Mouse (Mus musculus) neural tube, embryonic 12.5 days (tissue): ENCODE measurements around the gene Nagk. TPM values are rescaled to one million over a fixed set of nuclear protein-coding genes. Genes with fewer than 3 reads are reported as not detected.
"Not testable (repeated sequence)": the region's sequence is repeated elsewhere in the genome, so short reads cannot be mapped to it uniquely, and the experiment has no call there.

Experiments used
- ATAC-seq: fragments of 200-750 bp; cut with Nextera tagmentation; 2 replicates; pipeline ENCODE4 v1.8.0; 2017; ENCODE audit warnings: low read depth, mild to moderate bottlenecking, moderate TSS enrichment, moderate library complexity; ENCODE audit not compliant: low FRiP score
- H3K27ac ChIP-seq: fragments of 300-500 bp; sonication (generic); 2 replicates; pipeline ENCODE4 v1.5.1; 2016
- H3K27me3 ChIP-seq: fragments of 300-500 bp; sonication (generic); replicated peaks from 2 replicates; pipeline ENCODE4 v1.6.1; 2016; ENCODE audit warnings: mild to moderate bottlenecking
- H3K36me3 ChIP-seq: fragments of 300-500 bp; sonication (generic); 2 replicates; pipeline ENCODE4 v1.6.1; 2016; ENCODE audit warnings: mild to moderate bottlenecking
- H3K4me1 ChIP-seq: fragments of 300-500 bp; sonication (generic); 2 replicates; pipeline ENCODE4 v1.6.1; 2016
- H3K4me2 ChIP-seq: fragments of 300-500 bp; sonication (generic); replicated peaks from 2 replicates; pipeline ENCODE4 v1.6.1; 2016; ENCODE audit warnings: mild to moderate bottlenecking
- H3K4me3 ChIP-seq: fragments of 300-500 bp; sonication (generic); 2 replicates; pipeline ENCODE4 v1.5.1; 2016
- H3K9ac ChIP-seq: fragments of 300-500 bp; sonication (generic); 2 replicates; pipeline ENCODE4 v1.6.1; 2016; ENCODE audit warnings: mild to moderate bottlenecking
- H3K9me3 ChIP-seq: fragments of 300-500 bp; sonication (generic); 2 replicates; pipeline ENCODE4 v1.6.1; 2016; ENCODE audit warnings: mild to moderate bottlenecking
- WGBS: fragments of 180-500 bp; shearing (Covaris S2); methylation state at CpG from one replicate; pipeline ENCODE4 v1.1.7; 2016; 5-methylcytosine and 5-hydroxymethylcytosine counted together
- polyA plus RNA-seq: library from polyadenylated mRNA; unstranded; fragments of >200 nt; fragmentation: Nextera tagmentation; extraction: Ambion mirVana; gene quantifications from 2 replicates; pipeline ENCODE4 v1.2.1, GENCODE M21; 2016

The Nagk gene
- polyA plus RNA-seq, 1 experiment from 2014 or later, result 62.6 TPM

DNA sequence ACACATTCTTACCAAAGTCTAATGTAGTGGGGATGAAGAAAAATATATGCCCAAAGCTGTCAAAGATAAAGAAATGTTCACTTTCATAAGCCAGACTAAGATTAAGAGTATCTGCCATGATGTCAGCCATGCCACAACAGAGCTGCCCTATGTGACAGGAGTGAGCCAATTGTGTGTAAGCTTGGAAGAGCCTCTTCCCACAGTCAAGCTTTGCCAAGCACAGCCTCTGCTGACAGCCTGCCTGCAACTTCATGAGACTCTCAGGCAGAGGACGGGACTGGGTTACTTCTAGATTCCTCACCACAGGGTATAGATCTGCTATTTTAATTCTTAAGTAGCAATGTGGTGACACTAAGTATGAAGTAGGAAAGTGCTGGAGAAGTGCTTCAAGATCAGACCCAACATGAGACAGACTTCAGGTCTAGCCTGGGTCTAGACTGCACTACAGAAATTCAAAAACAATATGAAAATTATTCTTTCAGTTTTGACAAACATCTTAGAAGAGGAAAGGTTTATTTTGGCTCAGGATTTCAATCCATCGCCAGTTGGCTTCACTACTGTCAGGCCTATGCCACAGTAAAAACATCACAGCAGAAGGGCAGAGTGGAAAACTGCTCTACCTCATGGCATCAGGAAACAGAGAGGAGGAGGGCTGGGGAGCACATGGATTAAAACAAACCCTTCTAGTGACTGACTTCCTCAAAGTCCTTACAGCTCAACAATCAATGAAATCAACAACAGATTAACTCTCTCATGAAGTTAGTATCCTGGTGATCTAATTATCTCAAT is 26.1 kb downstream of the Nagk start:
- Histone ChIP-seq H3K9me3 (no peaks in the 10 kb centered on the region), H3K4me2 (no peak overlapping the region), H3K27me3 (no peaks in the 10 kb centered on the region), H3K9ac (no peak overlapping the region), H3K36me3 (peaks cover 11% of the 10 kb centered on the region), H3K4me3 (no peak overlapping the region), H3K4me1 (no peaks in the 10 kb centered on the region), H3K27ac (no peak overlapping the region)
- ATAC-seq, result no peak
- 92% methylated on average over 2 of the region's 2 CpGs for WGBS

DNA sequence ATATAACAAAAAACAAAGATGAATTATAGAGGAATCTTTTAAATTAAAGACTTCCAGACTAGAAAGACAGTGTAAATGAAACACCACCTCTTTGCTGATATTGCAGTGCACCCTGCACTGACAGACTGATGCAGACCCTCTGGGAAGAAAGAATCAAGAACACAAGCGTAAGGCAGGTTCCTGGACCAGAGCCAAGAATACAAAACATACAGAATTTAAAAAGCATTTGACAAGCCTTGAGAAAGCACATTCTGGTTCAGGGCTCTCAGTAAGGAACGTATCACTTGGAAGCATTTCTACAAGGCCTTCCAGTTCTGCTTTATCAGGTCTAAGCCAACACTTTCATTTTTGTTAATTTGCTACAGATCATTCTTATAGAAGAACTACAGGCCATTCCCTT is 27.1 kb downstream of the Nagk start:
- no peak for ATAC-seq
- whole genome bisulfite sequencing, result 70% methylated on average over 2 of the region's 2 CpGs
- H3K4me1 ChIP-seq, result no peaks in the 10 kb centered on the region

DNA sequence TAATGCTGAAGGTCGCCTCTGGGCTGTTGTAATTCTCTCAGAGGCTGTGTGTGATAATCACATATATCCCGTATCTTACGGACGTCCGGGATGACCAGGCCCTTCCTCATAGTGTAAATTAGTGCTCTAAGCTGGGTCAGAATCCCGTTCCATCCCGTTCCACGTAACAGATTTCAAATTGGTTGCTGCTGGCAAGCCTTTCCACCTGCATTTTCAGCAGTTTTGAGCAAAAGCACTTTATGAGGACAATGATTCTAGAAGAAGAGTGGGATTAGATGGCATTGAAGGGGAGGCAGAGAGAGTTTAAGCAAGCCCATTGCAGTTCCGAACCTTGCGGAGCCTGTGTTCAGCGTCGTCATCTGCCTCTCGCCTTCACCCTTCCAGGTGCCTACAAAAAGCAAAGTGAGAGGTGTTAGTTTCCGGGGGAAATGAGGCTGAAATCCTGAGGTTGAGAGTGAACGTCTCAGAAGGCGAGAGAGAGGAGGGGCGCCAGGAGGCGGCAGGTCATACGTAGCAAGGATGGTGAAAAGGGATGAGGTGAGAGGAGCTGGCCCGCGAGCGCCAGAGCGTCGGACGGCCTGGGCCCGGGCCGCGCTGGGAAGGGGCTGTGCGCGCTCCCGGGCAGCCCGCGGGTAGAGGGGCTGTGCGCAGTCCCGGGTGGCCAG is 36.3 kb downstream of the Nagk start:
- peak; percentile 88 for ATAC-seq
- H3K4me1 ChIP-seq, result peaks cover 7% of the 10 kb centered on the region; the same call in 1 of the 2 replicates
- under 1% methylated on average over 35 of the region's 35 CpGs for WGBS
- peak overlapping the region; percentile 82 for H3K4me2 ChIP-seq
- H3K27ac ChIP-seq, result peak overlapping the region; percentile 75; the same call in 1 of the 2 replicates
- H3K27me3 ChIP-seq, result no peaks in the 10 kb centered on the region
- peak overlapping the region; percentile 69 for H3K4me3 ChIP-seq
- peak overlapping the region; percentile 80 for H3K9ac ChIP-seq
- no peaks in the 10 kb centered on the region for H3K36me3 ChIP-seq
- no peaks in the 10 kb centered on the region for H3K9me3 ChIP-seq

More for the DNA sequence above, 27.1 kb downstream of the Nagk start:
- Histone ChIP-seq H3K9me3 (no peaks in the 10 kb centered on the region), H3K27ac (no peak overlapping the region), H3K4me2 (no peak overlapping the region), H3K36me3 (peaks cover 8% of the 10 kb centered on the region), H3K27me3 (no peaks in the 10 kb centered on the region), H3K4me3 (no peak overlapping the region), H3K9ac (no peak overlapping the region)

DNA sequence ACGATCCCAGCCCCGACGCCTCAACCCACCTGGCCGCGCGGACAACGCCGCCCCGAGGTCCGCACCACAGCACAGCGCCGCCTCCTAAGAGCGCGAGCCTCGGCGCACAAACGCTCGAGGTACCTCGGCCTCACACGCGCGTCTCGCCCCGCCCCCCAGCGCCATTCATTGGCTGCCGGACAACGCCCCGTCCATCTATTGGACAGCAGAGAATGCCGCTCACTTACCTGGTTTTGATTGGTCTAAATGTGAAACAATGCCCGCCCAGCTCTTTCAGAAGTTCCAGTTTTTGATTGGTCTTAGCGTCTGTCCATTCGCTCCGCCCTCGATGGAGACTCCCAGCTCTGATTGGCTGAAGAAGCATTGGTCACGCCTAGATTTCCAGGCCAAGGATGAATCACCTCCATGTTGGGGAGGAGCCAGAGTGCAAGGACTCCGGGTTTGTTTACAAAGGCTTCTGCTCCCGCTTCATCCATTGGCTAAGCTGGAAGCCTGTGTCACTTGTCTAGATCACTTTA is 36.9 kb downstream of the Nagk start, which contains the start of gene Paip2b:
Gene Paip2b (minus strand): TSS at position 136 of the 518 bp plus-strand sequence.
- Histone ChIP-seq H3K9me3 (no peaks in the 10 kb centered on the region), H3K27me3 (no peaks in the 10 kb centered on the region), H3K4me2 (peak within 1 kb of the TSS; percentile 82), H3K36me3 (no peaks in the 10 kb centered on the region), H3K4me3 (peak within 1 kb of the TSS; percentile 69), H3K27ac (peak within 1 kb of the TSS; percentile 75; the same call in 1 of the 2 replicates), H3K9ac (peak within 1 kb of the TSS; percentile 80), H3K4me1 (peaks cover 7% of the 10 kb centered on the region; the same call in 1 of the 2 replicates)
- under 1% methylated on average over 37 of the region's 37 CpGs for WGBS
- ATAC-seq, result peak; percentile 98

DNA sequence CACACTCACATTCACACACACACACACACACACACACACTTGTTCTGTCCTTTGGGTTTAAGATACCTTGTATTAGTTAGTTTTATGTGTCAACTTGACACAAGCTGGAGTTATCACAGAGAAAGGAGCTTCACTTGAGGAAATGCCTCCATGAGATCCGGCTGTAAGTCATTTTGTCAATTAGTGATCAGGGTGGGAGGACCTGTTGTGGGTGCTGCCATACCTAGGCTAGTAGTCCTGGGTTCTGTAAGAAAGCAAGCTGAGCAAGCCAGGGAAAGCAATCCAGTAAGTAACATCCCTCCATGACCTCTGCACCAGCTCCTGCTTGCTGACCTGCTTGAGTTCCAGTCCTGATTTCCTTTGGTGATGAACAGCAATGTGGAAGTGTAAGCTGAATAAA is 37.6 kb downstream of the Nagk start:
- Histone ChIP-seq H3K4me2 (peak overlapping the region; percentile 52), H3K27ac (0 out of 2 replicates have a peak overlapping the region, but pooled peaks have one; percentile 27)
- not testable (repeated sequence) for H3K27me3 ChIP-seq, H3K4me3 ChIP-seq, H3K9ac ChIP-seq, H3K36me3 ChIP-seq, H3K9me3 ChIP-seq, H3K4me1 ChIP-seq, ATAC-seq
- WGBS, result 63% methylated on average over 1 of the region's 1 CpGs

DNA sequence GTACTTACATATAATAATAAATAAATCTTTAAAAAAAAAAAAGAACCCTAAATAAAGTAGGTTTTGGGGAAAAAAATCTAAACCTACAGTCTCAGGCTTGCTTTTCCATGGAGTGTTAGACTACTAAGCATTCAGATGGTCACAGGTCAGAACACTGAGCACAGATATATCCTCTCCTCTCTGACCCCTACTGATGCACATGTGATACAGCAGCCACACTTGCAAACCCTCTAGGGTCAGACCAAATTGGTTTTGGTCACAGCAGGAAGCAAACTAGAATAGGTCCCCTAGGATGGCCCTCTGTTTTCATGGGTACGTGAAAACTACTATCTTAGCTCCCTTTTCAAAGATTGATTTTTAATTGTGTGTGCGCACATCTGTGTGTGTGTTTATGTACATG is 42.0 kb downstream of the Nagk start:
- ATAC-seq, result no peak

DNA sequence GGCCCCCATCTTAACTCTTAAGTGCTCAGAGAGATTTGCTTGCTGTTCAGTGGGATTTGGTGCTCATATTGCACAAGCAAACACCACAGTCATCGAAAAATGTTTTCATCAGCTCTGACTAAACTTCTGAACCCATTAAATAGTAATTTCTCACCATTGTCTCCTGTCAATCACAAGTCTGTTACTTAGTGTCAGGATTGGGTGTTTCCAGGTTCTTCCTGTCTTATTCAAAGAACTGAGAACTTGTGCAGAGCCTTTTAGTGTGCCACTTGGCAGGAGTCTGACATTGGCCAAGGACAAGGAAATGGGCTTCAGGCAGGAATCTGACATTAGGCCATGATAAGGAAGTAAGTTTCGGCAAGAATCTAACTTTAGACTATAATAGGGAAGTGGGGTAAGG is 43.3 kb downstream of the Nagk start:
- Histone ChIP-seq H3K27me3 (no peaks in the 10 kb centered on the region), H3K36me3 (no peaks in the 10 kb centered on the region), H3K4me3 (no peak overlapping the region), H3K9me3 (no peaks in the 10 kb centered on the region), H3K4me2 (no peak overlapping the region), H3K27ac (no peak overlapping the region), H3K9ac (no peak overlapping the region), H3K4me1 (no peaks in the 10 kb centered on the region)
- ATAC-seq, result no peak
- 84% methylated on average over 2 of the region's 2 CpGs for WGBS

More for the DNA sequence above, 42.0 kb downstream of the Nagk start:
- Histone ChIP-seq H3K9me3 (no peaks in the 10 kb centered on the region), H3K9ac (no peak overlapping the region), H3K4me2 (no peak overlapping the region), H3K27me3 (no peaks in the 10 kb centered on the region), H3K27ac (no peak overlapping the region), H3K4me1 (0 out of 2 replicates have a peak, but pooled peaks cover 3% of the 10 kb centered on the region), H3K36me3 (no peaks in the 10 kb centered on the region), H3K4me3 (no peak overlapping the region)
- 82% methylated on average over 2 of the region's 2 CpGs for WGBS

DNA sequence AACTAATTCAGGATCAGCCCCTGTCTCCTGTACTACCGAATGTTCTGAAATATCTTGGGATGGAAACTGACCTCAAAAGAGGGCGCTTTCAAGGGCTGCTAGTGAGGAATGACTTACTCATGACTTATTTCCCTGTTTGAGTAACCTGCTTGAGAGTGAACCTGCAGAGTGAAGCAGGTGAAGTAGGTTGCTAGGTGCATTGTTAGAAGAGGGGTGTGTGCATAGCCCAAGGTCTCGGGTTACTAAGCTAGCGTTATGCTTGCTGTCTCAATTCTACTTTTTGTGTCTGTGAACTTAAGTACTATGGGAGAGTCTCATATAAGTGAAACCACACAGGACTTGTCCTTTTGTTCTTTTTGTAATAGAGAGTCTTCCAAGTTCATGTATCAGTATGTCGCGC is 45.3 kb downstream of the Nagk start:
- no peaks in the 10 kb centered on the region for H3K9me3 ChIP-seq
- no peak for ATAC-seq
- H3K9ac ChIP-seq, result no peak overlapping the region
- H3K27me3 ChIP-seq, result no peaks in the 10 kb centered on the region
- 91% methylated on average over 6 of the region's 6 CpGs for WGBS
- no peaks in the 10 kb centered on the region for H3K4me1 ChIP-seq
- no peak overlapping the region for H3K4me3 ChIP-seq
- H3K27ac ChIP-seq, result no peak overlapping the region
- H3K4me2 ChIP-seq, result no peak overlapping the region
- H3K36me3 ChIP-seq, result no peaks in the 10 kb centered on the region

DNA sequence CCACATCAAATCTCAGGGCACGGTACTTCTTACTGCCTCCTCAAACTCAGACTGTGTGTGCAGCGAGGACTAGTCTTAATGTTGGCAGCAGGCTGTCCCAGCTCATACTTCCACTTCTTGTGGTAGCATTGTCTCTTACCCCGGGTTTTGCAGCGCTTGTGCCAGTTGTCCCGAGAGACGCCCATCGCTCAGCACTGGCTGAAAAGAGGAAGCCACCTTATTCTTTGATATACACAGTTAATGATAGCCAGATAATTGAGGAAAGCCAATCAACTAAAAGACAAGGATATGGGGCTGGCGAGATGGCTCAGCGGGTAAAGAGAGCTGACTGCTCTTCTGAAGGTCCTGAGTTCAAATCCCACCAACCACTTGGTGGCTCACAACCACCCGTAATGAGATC is 50.1 kb downstream of the Nagk start:
- no peak for ATAC-seq
- no peak overlapping the region for H3K4me3 ChIP-seq
- WGBS, result 93% methylated on average over 10 of the region's 10 CpGs
- H3K27ac ChIP-seq, result no peak overlapping the region
- H3K36me3 ChIP-seq, result no peaks in the 10 kb centered on the region
- H3K9me3 ChIP-seq, result no peaks in the 10 kb centered on the region
- no peaks in the 10 kb centered on the region for H3K27me3 ChIP-seq
- no peak overlapping the region for H3K4me2 ChIP-seq
- no peaks in the 10 kb centered on the region for H3K4me1 ChIP-seq
- no peak overlapping the region for H3K9ac ChIP-seq

DNA sequence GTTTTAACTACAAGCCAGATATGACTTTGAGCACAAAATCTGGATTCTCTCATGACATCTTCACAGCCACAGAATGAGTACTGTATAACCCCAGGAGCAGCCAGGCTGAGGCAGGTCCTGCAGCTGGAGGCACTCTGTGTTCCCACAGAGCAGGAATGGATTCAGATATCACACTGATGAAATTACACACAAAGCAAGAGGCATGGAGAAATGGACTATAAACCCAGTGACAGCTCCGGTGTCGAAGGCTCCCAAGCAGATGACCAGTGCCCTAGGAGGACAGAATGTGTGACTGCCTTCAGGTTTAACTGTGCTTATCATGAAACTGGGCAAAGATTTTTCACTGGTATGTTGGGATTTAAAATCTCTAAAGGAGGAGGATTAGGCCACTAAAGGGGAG is 51.4 kb downstream of the Nagk start:
- Histone ChIP-seq H3K36me3 (no peaks in the 10 kb centered on the region), H3K27ac (no peak overlapping the region), H3K9ac (no peak overlapping the region), H3K4me3 (no peak overlapping the region), H3K27me3 (no peaks in the 10 kb centered on the region), H3K9me3 (no peaks in the 10 kb centered on the region), H3K4me2 (no peak overlapping the region), H3K4me1 (no peaks in the 10 kb centered on the region)
- ATAC-seq, result no peak
- WGBS, result 86% methylated on average over 2 of the region's 2 CpGs

DNA sequence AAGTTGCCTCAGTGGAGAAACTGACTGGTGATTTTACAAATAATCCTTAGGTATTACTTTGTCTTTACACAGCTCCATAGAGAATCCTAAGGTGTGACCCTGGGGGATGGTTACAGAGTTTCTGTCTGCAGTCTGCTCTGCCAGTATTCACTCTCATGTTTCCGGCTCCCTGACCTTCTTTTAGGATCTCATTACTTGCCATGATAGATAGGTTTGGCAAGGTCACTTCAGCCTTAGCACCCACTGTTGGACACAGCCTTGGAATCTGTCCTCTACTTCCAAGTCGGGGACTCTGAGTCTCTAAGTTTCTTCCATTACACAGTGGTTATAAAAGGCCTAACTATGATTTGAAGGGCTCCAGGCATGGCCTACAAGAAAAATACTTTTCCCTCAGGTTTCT is 54.7 kb downstream of the Nagk start:
- Histone ChIP-seq H3K9me3 (no peaks in the 10 kb centered on the region), H3K4me2 (no peak overlapping the region), H3K4me1 (no peaks in the 10 kb centered on the region), H3K9ac (no peak overlapping the region), H3K4me3 (no peak overlapping the region), H3K27me3 (no peaks in the 10 kb centered on the region), H3K27ac (no peak overlapping the region), H3K36me3 (no peaks in the 10 kb centered on the region)
- WGBS, result 88% methylated on average over 2 of the region's 2 CpGs
- no peak for ATAC-seq
